Mouse (Mus musculus) hindbrain, embryonic 15.5 days (tissue): ENCODE results near the gene Acoxl. TPM values are rescaled to one million over a fixed set of nuclear protein-coding genes. Genes with fewer than 3 reads are reported as not detected.
"Not testable (repeated sequence)": the region's sequence is repeated elsewhere in the genome, so short reads cannot be mapped to it uniquely, and the experiment has no call there.

Experiments
- ATAC-seq: fragments of 200-750 bp; cut with Nextera tagmentation; 2 replicates; pipeline ENCODE4 v1.8.0; 2017; ENCODE audit warnings: low read depth, moderate number of reproducible peaks, moderate TSS enrichment; ENCODE audit not compliant: low FRiP score
- H3K27ac ChIP-seq: fragments of 300-500 bp; sonication (generic); replicated peaks from 2 replicates; pipeline ENCODE4 v1.5.1; 2015; ENCODE audit warnings: mild to moderate bottlenecking, inconsistent platforms
- H3K27me3 ChIP-seq: fragments of 300-500 bp; sonication (generic); 2 replicates; pipeline ENCODE4 v1.6.1; 2015; ENCODE audit warnings: control low read depth, inconsistent platforms
- H3K36me3 ChIP-seq: fragments of 300-500 bp; sonication (generic); 2 replicates; pipeline ENCODE4 v1.6.1; 2015; ENCODE audit warnings: control low read depth, inconsistent platforms
- H3K4me1 ChIP-seq: fragments of 300-500 bp; sonication (generic); replicated peaks from 2 replicates; pipeline ENCODE4 v1.6.1; 2015; ENCODE audit warnings: control low read depth, inconsistent platforms
- H3K4me2 ChIP-seq: fragments of 300-500 bp; sonication (generic); 2 replicates; pipeline ENCODE4 v1.6.1; 2015; ENCODE audit warnings: moderate library complexity, mild to moderate bottlenecking, inconsistent platforms
- H3K4me3 ChIP-seq: fragments of 300-500 bp; sonication (generic); 2 replicates; pipeline ENCODE4 v1.5.1; 2015; ENCODE audit warnings: mild to moderate bottlenecking, inconsistent platforms
- H3K9ac ChIP-seq: fragments of 300-500 bp; sonication (generic); 2 replicates; pipeline ENCODE4 v1.6.1; 2015; ENCODE audit warnings: inconsistent platforms
- H3K9me3 ChIP-seq: fragments of 300-500 bp; sonication (generic); 2 replicates; pipeline ENCODE4 v1.6.1; 2016; ENCODE audit warnings: control low read depth, inconsistent platforms
- WGBS: fragments of 180-500 bp; shearing (Covaris S2); methylation state at CpG from one replicate; pipeline ENCODE4 v1.1.7; 2015; 5-methylcytosine and 5-hydroxymethylcytosine counted together
- polyA plus RNA-seq: library from polyadenylated mRNA; unstranded; fragments of >200 nt; fragmentation: Nextera tagmentation; extraction: Ambion mirVana; gene quantifications from 2 replicates; pipeline ENCODE4 v1.2.1, GENCODE M21; 2015

Gene Acoxl
- polyA plus RNA-seq, 1 experiment from 2014 or later, result not detected

GRCm38 (mm10) chr2:128091431-128092369 lies 253.0 kb downstream of the Acoxl start:
- no peak overlapping the region for H3K27ac ChIP-seq
- H3K9ac ChIP-seq, result no peak overlapping the region
- H3K27me3 ChIP-seq, result no peaks in the 10 kb centered on the region
- H3K9me3 ChIP-seq, result no peaks in the 10 kb centered on the region
- ATAC-seq, result no peak
- H3K4me2 ChIP-seq, result no peak overlapping the region
- H3K36me3 ChIP-seq, result no peaks in the 10 kb centered on the region
- WGBS, result 46% methylated on average over 11 of the region's 11 CpGs
- no peak overlapping the region for H3K4me3 ChIP-seq
- peaks cover 5% of the 10 kb centered on the region; the same call in 1 of the 2 replicates for H3K4me1 ChIP-seq

- Histone ChIP-seq H3K36me3 (no peaks in the 10 kb centered on the region), H3K4me2 (no peak overlapping the region), H3K27ac (no peak overlapping the region), H3K4me1 (peaks cover 5% of the 10 kb centered on the region; the same call in 1 of the 2 replicates), H3K27me3 (no peaks in the 10 kb centered on the region), H3K4me3 (no peak overlapping the region), H3K9me3 (no peaks in the 10 kb centered on the region), H3K9ac (no peak overlapping the region)
- ATAC-seq, result no peak
- 58% methylated on average over 2 of the region's 2 CpGs for WGBS
Measured at GRCm38 (mm10) chr2:128092451-128092850, 253.8 kb downstream of the Acoxl start.

- Histone ChIP-seq H3K4me2 (no peak overlapping the region), H3K27me3 (no peaks in the 10 kb centered on the region), H3K4me3 (no peak overlapping the region), H3K9me3 (no peaks in the 10 kb centered on the region), H3K4me1 (peaks cover 11% of the 10 kb centered on the region; the same call in 1 of the 2 replicates), H3K27ac (no peak overlapping the region), H3K9ac (no peak overlapping the region), H3K36me3 (no peaks in the 10 kb centered on the region)
- no peak for ATAC-seq
- WGBS, result 72% methylated on average over 5 of the region's 5 CpGs
Measured at GRCm38 (mm10) chr2:128094196-128094595, 255.5 kb downstream of the Acoxl start.

DNA sequence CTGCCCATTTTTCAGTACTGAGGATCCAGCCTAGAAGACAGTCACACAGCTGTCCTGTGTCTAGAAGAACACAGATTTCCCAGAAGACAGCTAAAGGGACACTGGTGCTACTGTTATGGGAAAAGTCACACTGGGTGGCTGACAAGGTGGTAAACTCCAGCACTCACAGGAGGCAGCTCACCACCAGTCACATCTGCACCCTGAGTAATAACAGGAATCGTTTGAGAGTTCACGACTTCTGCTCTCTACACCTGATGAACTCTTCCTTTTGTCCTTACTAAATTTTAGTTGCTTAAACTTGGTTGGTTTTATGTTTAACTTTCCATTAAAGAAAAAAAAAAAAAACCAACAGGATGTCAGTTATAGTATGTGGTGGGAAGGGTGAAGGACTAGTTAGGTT lies 255.9 kb downstream of the Acoxl start:
- WGBS, result 72% methylated on average over 2 of the region's 2 CpGs
- no peaks in the 10 kb centered on the region for H3K9me3 ChIP-seq
- no peak overlapping the region for H3K4me3 ChIP-seq
- H3K36me3 ChIP-seq, result no peaks in the 10 kb centered on the region
- ATAC-seq, result no peak
- no peak overlapping the region for H3K9ac ChIP-seq
- no peak overlapping the region for H3K4me2 ChIP-seq
- no peaks in the 10 kb centered on the region for H3K27me3 ChIP-seq
- peaks cover 11% of the 10 kb centered on the region; the same call in 1 of the 2 replicates for H3K4me1 ChIP-seq
- no peak overlapping the region for H3K27ac ChIP-seq

GRCm38 (mm10) chr2:128095270-128095669 lies 256.6 kb downstream of the Acoxl start:
- 38% methylated on average over 1 of the region's 1 CpGs for WGBS
- H3K27me3 ChIP-seq, result no peaks in the 10 kb centered on the region
- no peak for ATAC-seq

GRCm38 (mm10) chr2:128096070-128096469 lies 257.4 kb downstream of the Acoxl start:
- ATAC-seq, result no peak
- 86% methylated on average over 1 of the region's 1 CpGs for WGBS
- Histone ChIP-seq H3K36me3 (no peaks in the 10 kb centered on the region), H3K9me3 (no peaks in the 10 kb centered on the region), H3K27ac (no peak overlapping the region), H3K4me1 (peaks cover 11% of the 10 kb centered on the region; the same call in 1 of the 2 replicates), H3K4me2 (no peak overlapping the region), H3K27me3 (no peaks in the 10 kb centered on the region), H3K4me3 (no peak overlapping the region), H3K9ac (no peak overlapping the region)

More at GRCm38 (mm10) chr2:128095270-128095669, 256.6 kb downstream of the Acoxl start:
- Histone ChIP-seq H3K36me3 (no peaks in the 10 kb centered on the region), H3K4me3 (no peak overlapping the region), H3K9ac (no peak overlapping the region), H3K27ac (no peak overlapping the region), H3K4me2 (no peak overlapping the region), H3K9me3 (no peaks in the 10 kb centered on the region), H3K4me1 (peaks cover 11% of the 10 kb centered on the region; the same call in 1 of the 2 replicates)

DNA sequence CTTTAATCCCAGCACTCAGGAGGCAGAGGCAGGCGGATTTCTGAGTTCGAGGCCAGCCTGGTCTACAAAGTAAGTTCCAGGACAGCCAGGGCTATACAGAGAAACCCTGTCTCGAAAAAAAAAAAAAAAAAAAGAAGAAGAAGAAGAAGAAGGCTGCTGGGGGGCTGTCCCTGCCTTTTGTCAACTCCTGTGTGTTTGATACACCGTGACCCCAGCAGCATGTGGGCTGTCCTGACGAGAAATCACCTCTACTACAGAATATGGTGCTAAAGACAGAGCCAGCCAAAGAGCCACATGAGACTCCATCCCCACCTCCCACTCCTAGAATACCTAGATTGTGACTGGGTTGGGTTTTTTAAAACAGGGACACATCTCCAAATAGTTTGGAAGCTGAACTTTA lies 259.4 kb downstream of the Acoxl start:
- not testable (repeated sequence) for ATAC-seq, H3K9me3 ChIP-seq, H3K27ac ChIP-seq, H3K4me3 ChIP-seq, H3K9ac ChIP-seq, H3K36me3 ChIP-seq, H3K4me2 ChIP-seq, H3K4me1 ChIP-seq, H3K27me3 ChIP-seq
- WGBS, result 85% methylated on average over 4 of the region's 5 CpGs

DNA sequence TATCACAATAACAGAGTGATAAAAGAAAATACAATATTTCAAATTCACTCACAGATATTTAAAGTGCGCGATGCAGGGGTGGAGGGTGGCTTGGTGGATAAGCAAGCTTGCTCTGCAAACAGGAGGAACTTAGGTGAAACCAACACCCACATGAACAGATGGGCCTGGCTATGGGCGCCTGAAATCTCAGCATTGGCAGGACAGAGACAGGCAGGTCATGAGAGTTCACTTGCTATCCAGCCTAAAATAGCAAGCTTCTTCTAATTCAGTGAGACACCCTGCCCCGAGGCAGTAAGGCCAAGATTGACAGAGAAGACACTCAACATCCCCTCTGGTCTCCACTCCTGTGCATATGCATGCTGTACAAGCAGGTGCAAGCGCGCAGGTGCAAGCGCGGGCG lies 263.4 kb downstream of the Acoxl start:
- Histone ChIP-seq H3K9ac (no peak overlapping the region), H3K9me3 (no peaks in the 10 kb centered on the region), H3K4me3 (no peak overlapping the region), H3K4me2 (no peak overlapping the region), H3K4me1 (peaks cover 6% of the 10 kb centered on the region; the same call in 1 of the 2 replicates), H3K27ac (no peak overlapping the region), H3K27me3 (no peaks in the 10 kb centered on the region), H3K36me3 (no peaks in the 10 kb centered on the region)
- no peak for ATAC-seq
- WGBS, result 91% methylated on average over 9 of the region's 9 CpGs

DNA sequence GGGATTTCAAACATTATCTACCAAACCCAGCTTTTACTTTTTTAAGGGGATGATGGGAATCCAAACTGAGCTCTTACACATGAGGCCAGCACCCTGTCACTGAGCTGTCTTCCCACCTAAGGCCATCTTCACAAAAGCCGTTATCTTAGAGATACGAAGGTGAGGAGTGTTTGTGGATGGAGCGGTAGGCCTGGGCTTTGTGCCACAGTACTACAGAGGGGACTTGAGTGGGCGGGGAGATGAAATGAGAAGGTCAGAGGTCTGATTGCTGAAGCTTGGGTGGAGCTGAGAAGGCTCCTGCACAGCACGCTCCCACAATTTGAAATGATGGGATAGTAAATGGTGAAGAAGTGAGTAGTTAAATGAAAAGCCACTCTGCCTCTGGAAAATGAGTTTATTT lies 266.1 kb downstream of the Acoxl start:
- no peaks in the 10 kb centered on the region for H3K9me3 ChIP-seq
- no peaks in the 10 kb centered on the region for H3K27me3 ChIP-seq
- no peak overlapping the region for H3K4me2 ChIP-seq
- H3K27ac ChIP-seq, result no peak overlapping the region
- no peaks in the 10 kb centered on the region for H3K36me3 ChIP-seq
- H3K9ac ChIP-seq, result no peak overlapping the region
- ATAC-seq, result no peak
- no peak overlapping the region for H3K4me3 ChIP-seq
- WGBS, result 68% methylated on average over 5 of the region's 5 CpGs
- no peaks in the 10 kb centered on the region for H3K4me1 ChIP-seq

DNA sequence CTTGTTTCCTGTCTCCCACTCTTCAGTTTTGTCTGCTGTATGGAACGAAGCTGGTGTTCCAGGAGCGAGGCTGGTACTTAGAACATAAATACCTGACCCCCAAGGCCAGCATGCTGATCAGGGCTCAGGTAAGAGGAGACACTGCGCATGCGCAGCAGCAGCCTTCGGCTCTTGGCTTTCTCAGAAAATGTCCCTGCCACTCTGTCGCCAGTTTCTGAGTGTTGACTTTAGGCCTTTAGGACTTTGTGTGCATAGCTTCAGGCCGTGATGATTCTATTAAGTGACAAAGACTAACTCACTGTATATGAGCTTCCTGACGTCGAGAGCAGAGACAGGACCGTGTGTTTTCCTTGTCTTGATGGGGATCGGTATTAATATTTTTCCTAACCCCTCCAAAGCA lies 267.0 kb downstream of the Acoxl start:
- H3K9me3 ChIP-seq, result no peaks in the 10 kb centered on the region
- H3K27ac ChIP-seq, result no peak overlapping the region
- ATAC-seq, result no peak
- no peaks in the 10 kb centered on the region for H3K27me3 ChIP-seq
- no peak overlapping the region for H3K9ac ChIP-seq
- no peaks in the 10 kb centered on the region for H3K36me3 ChIP-seq
- no peak overlapping the region for H3K4me2 ChIP-seq
- no peaks in the 10 kb centered on the region for H3K4me1 ChIP-seq
- H3K4me3 ChIP-seq, result no peak overlapping the region
- WGBS, result 87% methylated on average over 11 of the region's 11 CpGs

DNA sequence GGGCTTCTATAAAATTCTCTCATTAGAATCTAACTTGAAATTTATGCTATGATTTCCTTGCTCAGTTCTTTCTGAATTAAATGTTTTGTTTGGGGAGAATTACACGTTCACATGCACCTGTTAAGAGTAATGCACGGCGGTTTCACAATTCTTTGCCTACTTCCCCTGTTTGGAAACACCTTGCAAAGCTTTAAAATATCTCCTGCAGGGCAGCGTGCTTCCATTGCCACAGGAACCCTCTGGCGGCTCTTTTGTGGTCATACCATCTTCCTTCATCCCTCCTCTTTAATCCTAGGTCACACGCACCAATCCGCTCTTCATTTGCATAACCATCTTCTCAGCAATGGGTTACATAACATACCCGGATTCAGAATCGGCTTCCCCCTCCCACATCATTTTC lies 272.9 kb downstream of the Acoxl start:
- Histone ChIP-seq H3K9me3 (no peaks in the 10 kb centered on the region), H3K27ac (no peak overlapping the region), H3K36me3 (no peaks in the 10 kb centered on the region), H3K4me1 (no peaks in the 10 kb centered on the region), H3K9ac (no peak overlapping the region), H3K4me2 (no peak overlapping the region), H3K27me3 (no peaks in the 10 kb centered on the region), H3K4me3 (no peak overlapping the region)
- no peak for ATAC-seq
- WGBS, result 74% methylated on average over 9 of the region's 9 CpGs

DNA sequence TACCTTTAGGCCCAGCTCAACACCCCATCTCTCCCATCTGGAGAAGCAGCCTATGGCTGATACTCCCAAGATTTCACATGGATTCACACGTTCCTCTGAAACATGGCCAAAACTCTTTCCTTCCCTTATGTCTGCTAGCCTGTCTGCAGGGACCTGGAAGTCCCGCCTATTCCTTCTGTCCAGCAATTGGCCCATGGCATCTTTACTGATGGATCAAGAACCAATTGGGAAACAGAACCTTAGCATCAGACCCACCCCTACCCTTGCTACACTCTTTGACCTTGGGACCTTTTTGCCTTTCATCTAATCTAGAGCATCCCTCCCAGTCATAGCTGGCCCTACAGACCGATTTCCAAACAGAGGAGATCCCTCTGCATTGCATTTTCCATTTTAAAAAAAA lies 275.9 kb downstream of the Acoxl start:
- no peak for ATAC-seq
- H3K9ac ChIP-seq, result no peak overlapping the region
- no peaks in the 10 kb centered on the region for H3K4me1 ChIP-seq
- no peaks in the 10 kb centered on the region for H3K27me3 ChIP-seq
- H3K36me3 ChIP-seq, result no peaks in the 10 kb centered on the region
- H3K9me3 ChIP-seq, result no peaks in the 10 kb centered on the region
- H3K27ac ChIP-seq, result no peak overlapping the region
- H3K4me3 ChIP-seq, result no peak overlapping the region
- no peak overlapping the region for H3K4me2 ChIP-seq
- WGBS, result 80% methylated on average over 3 of the region's 3 CpGs
